Mouse (Mus musculus) kidney, embryonic 14.5 days (tissue): ENCODE measurements around the gene Duoxa2. TPM values are rescaled to one million over a fixed set of nuclear protein-coding genes. Genes with fewer than 3 reads are reported as not detected.

Source experiments
- ATAC-seq: fragments of 200-750 bp; cut with Nextera tagmentation; 2 replicates; pipeline ENCODE4 v1.8.0; 2017; ENCODE audit warnings: moderate number of reproducible peaks, mild to moderate bottlenecking, moderate TSS enrichment, moderate library complexity; ENCODE audit not compliant: low FRiP score, low TSS enrichment
- H3K27ac ChIP-seq: fragments of 300-500 bp; sonication (generic); 2 replicates; pipeline ENCODE4 v1.5.1; 2014; ENCODE audit warnings: low read depth, mild to moderate bottlenecking, low read length, moderate library complexity, mixed read lengths
- H3K27me3 ChIP-seq: fragments of 300-500 bp; sonication (generic); 2 replicates; pipeline ENCODE4 v1.6.1; 2014; ENCODE audit warnings: mild to moderate bottlenecking, low read length; ENCODE audit not compliant: control insufficient read depth, insufficient read depth
- H3K36me3 ChIP-seq: fragments of 300-500 bp; sonication (generic); 2 replicates; pipeline ENCODE4 v1.6.1; 2014; ENCODE audit warnings: low read length, mixed read lengths; ENCODE audit not compliant: control insufficient read depth, insufficient read depth
- H3K4me1 ChIP-seq: fragments of 300-500 bp; sonication (generic); 2 replicates; pipeline ENCODE4 v1.6.1; 2014; ENCODE audit warnings: low read length, mixed read lengths; ENCODE audit not compliant: control insufficient read depth, insufficient read depth
- H3K4me2 ChIP-seq: fragments of 300-500 bp; sonication (generic); replicated peaks from 2 replicates; pipeline ENCODE4 v1.6.1; 2014; ENCODE audit warnings: low read depth, mild to moderate bottlenecking, low read length
- H3K4me3 ChIP-seq: fragments of 300-500 bp; sonication (generic); 2 replicates; pipeline ENCODE4 v1.5.1; 2014; ENCODE audit warnings: mild to moderate bottlenecking, low read length
- H3K9ac ChIP-seq: fragments of 300-500 bp; sonication (generic); 2 replicates; pipeline ENCODE4 v1.6.1; 2014; ENCODE audit warnings: low read depth, mild to moderate bottlenecking, low read length, moderate library complexity
- H3K9me3 ChIP-seq: fragments of 300-500 bp; sonication (generic); 2 replicates; pipeline ENCODE4 v1.6.1; 2016; ENCODE audit warnings: low read length; ENCODE audit not compliant: control insufficient read depth
- WGBS: fragments of 180-500 bp; shearing (Covaris S2); extraction: QIAGEN DNeasy Blood & Tissue Kit; methylation state at CpG from one replicate; pipeline ENCODE4 v1.1.7; 2014; 5-methylcytosine and 5-hydroxymethylcytosine counted together
- polyA plus RNA-seq: library from polyadenylated mRNA; unstranded; fragments of >200 nt; fragmentation: Nextera tagmentation; extraction: Ambion mirVana; gene quantifications from 2 replicates; pipeline ENCODE4 v1.2.1, GENCODE M21; 2014

The Duoxa2 gene
- polyA plus RNA-seq, 1 experiment from 2014 or later, result 0.22 TPM

DNA sequence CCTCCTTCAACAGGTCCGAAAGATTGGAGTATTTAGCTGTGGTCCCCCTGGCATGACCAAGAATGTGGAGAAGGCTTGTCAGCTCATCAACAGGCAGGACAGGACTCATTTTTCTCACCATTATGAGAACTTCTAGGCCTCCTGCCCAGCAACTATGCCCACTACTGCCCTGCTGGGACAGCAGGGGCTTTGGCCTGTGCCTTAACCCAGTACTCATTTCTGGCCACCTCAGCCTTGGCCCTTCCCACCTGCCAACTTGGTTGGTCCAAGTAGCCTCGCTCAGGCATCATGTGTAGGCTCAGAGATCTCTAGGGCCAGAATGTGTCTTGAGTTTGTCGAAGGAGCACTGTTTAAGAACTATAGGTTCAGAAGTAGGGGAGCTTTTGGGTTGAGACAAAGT, 48.6 kb downstream of the Duoxa2 start:
- no peak for ATAC-seq
- no peaks in the 10 kb centered on the region for H3K9me3 ChIP-seq
- H3K27me3 ChIP-seq, result no peaks in the 10 kb centered on the region
- H3K4me1 ChIP-seq, result peaks cover 15% of the 10 kb centered on the region
- no peak overlapping the region for H3K9ac ChIP-seq
- H3K27ac ChIP-seq, result no peak overlapping the region
- H3K36me3 ChIP-seq, result peaks cover 4% of the 10 kb centered on the region; the same call in 1 of the 2 replicates
- 96% methylated on average over 3 of the region's 3 CpGs for WGBS
- no peak overlapping the region for H3K4me3 ChIP-seq
- H3K4me2 ChIP-seq, result no peak overlapping the region

DNA sequence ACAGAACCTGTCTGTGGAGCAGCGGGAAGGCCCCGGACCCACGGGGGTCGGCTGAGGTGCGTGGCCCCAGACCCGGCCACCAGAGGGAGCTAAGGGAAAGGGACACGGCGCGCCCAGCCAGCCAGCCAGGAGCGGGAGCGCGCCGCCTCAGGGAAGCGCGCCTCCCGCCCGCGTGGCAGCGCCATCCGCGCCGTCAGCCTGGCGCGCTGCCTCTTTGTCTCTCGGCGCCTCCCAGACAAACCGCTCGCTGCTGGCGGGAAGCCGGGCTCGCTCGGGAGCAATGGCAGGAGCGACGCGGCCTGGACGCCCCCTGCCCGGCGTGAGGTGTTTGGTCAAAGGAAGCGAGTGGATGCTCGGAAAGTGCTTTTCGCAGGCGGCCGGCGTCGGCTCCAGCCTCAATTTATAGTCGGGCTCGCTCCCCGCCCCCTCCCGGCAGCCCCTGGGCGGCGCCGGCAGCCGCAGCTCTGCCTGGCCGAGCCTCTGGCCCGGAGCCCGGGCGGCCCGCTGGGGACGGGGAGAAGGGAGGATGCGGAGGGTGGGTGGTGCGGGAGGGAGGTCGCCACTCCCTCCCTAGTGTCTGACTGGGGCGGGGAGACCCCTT, 49.9 kb downstream of the Duoxa2 start:
- peaks cover 19% of the 10 kb centered on the region for H3K4me1 ChIP-seq
- peak overlapping the region; percentile 76 for H3K4me2 ChIP-seq
- H3K9ac ChIP-seq, result peak overlapping the region; percentile 75
- H3K36me3 ChIP-seq, result peaks cover 11% of the 10 kb centered on the region; the same call in 1 of the 2 replicates
- no peaks in the 10 kb centered on the region for H3K27me3 ChIP-seq
- H3K27ac ChIP-seq, result peak overlapping the region; percentile 92
- peak overlapping the region; percentile 62 for H3K4me3 ChIP-seq
- no peaks in the 10 kb centered on the region for H3K9me3 ChIP-seq
- under 1% methylated on average over 54 of the region's 63 CpGs for WGBS
- peak; percentile 92 for ATAC-seq

DNA sequence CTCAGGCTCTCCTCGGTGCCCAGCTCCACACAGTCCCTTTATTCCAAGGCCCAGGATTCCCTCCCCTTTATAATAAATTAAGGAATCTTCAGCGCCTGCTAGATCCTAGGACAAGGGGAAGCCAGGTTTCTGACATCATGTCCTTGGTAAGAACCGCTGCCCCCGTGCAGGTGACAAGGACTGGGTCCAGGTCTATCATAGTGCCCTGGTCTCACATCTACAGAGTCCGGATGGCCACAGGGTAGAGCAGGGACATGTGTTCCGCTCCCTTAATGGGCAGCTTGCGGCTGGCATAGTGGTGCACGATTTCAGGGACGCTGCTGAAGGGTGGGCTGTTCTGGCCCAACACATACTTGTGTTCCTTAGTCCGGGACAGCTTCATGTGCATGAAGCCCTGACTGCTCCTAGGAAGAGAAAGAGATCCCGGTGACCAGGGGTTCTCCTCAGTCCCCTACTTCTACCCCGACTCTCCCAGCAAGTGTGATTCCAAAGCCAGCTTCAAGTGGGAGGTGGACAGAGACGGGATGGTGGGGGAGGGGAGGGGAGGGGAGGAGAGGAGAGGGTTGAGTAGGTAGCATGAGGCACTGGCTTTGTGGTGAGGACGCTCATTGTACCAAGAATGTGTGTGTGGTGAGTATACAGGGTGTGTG, 50.6 kb downstream of the Duoxa2 start:
- Histone ChIP-seq H3K27ac (peak overlapping the region; percentile 92), H3K9ac (peak overlapping the region; percentile 75), H3K4me3 (peak overlapping the region; percentile 62), H3K9me3 (no peaks in the 10 kb centered on the region), H3K27me3 (no peaks in the 10 kb centered on the region), H3K36me3 (peaks cover 15% of the 10 kb centered on the region; the same call in 1 of the 2 replicates), H3K4me1 (peaks cover 19% of the 10 kb centered on the region), H3K4me2 (peak overlapping the region; percentile 76)
- peak; percentile 53 for ATAC-seq
- WGBS, result 10% methylated on average over 14 of the region's 14 CpGs

DNA sequence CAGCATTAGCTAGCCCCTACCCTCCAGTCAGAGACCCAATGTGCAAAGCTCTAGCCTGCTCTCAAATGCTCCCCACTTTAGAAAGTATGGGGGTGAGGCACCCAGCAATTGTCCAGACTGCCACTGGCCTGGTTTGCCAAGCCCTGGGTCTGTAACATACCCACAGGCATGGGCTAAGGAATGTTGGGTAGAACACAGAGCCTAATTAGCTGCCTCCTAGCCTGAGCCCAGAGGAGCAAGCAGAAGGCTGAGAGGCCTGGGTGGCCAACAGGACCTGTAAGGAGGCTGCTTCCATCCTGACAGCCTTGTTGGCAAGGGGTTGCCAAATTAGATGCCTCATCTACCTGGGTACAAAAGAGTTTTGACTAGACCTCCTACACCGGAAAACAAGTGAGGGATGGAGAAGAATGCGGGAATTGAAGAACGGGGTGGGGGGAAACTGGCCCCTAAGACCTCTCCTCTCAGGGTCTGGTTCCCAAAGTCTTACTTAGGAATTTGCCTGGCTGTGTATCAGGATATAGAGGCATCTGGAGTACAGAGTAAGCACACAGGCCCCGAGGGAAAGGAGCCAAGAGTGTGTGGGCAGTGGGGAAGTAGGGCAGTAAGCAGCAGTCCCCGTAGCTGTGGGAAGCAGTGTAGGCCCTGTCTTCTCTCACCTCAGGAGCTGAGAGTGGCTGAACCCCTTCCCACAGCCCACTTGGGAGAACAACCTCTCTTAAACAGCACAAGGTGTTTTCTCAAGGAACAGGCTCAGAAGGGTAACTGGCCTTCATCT, 52.6 kb downstream of the Duoxa2 start:
- Histone ChIP-seq H3K9ac (no peak overlapping the region), H3K9me3 (no peaks in the 10 kb centered on the region), H3K4me2 (no peak overlapping the region), H3K27ac (no peak overlapping the region), H3K4me1 (peaks cover 19% of the 10 kb centered on the region), H3K4me3 (no peak overlapping the region), H3K36me3 (peaks cover 15% of the 10 kb centered on the region; the same call in 1 of the 2 replicates), H3K27me3 (no peaks in the 10 kb centered on the region)
- 75% methylated on average over 5 of the region's 5 CpGs for WGBS
- ATAC-seq, result no peak

DNA sequence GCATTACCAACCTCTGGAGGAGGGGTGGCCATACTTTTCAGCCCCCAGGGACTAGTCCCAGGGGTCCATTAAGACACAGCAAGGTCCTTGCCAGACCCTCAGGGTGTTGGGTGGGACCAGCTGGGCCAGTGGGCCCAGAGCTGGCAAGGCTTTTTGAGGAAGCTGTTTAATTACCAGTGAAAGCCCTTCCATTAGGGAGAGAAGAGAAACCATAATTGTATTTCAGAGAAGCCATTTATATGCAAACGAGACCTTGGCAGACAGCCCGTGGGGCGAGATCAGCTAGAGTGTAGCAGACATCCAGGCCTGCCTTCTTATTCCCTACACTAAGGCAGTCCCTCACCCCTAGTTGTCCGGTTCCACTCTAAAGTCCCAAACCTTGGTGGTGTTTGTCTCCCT, 53.2 kb downstream of the Duoxa2 start:
- H3K27ac ChIP-seq, result no peak overlapping the region
- no peak overlapping the region for H3K9ac ChIP-seq
- peaks cover 20% of the 10 kb centered on the region; the same call in 1 of the 2 replicates for H3K36me3 ChIP-seq
- ATAC-seq, result no peak
- 59% methylated on average over 4 of the region's 4 CpGs for WGBS
- H3K4me2 ChIP-seq, result no peak overlapping the region
- no peak overlapping the region for H3K4me3 ChIP-seq
- H3K4me1 ChIP-seq, result peaks cover 19% of the 10 kb centered on the region
- no peaks in the 10 kb centered on the region for H3K9me3 ChIP-seq
- no peaks in the 10 kb centered on the region for H3K27me3 ChIP-seq

Other genes starting within 250 kb of the Duoxa2 start
- gene Spg11, start 180.5 kb upstream of the Duoxa2 start, polyA plus RNA-seq, result 6.0 and 12.8 TPM in 2 replicates
- gene B2m, start 151.2 kb upstream of the Duoxa2 start, polyA plus RNA-seq, result 202 and 246 TPM in 2 replicates
- gene Trim69, start 138.2 kb upstream of the Duoxa2 start, polyA plus RNA-seq, result not detected in 2 replicates
- not detected in 2 replicates for gene Patl2, start 112.7 kb upstream of the Duoxa2 start, polyA plus RNA-seq
- gene Terb2, start 112.6 kb upstream of the Duoxa2 start, polyA plus RNA-seq, result not detected in 2 replicates
- 13.6 and 24.0 TPM in 2 replicates for gene Sord, start 64.2 kb upstream of the Duoxa2 start, polyA plus RNA-seq
- gene Duox2, start 451 bp upstream of the Duoxa2 start, polyA plus RNA-seq, result 0.05 TPM in 1 of 2 replicates, not detected in the other
- not detected in 2 replicates for gene Duoxa1, start 14.8 kb downstream of the Duoxa2 start, polyA plus RNA-seq
- not detected in 2 replicates for gene Duox1, start 16.8 kb downstream of the Duoxa2 start, polyA plus RNA-seq
- gene Shf, start 70.3 kb downstream of the Duoxa2 start, polyA plus RNA-seq, result 3.5 and 5.5 TPM in 2 replicates
- gene Slc28a2, start 127.6 kb downstream of the Duoxa2 start, polyA plus RNA-seq, result 0.39 and 0.47 TPM in 2 replicates
- 0.09 TPM in 1 of 2 replicates, not detected in the other for gene Gm14085, start 186.0 kb downstream of the Duoxa2 start, polyA plus RNA-seq